Mouse (Mus musculus): Measurements from ENCODE around the gene Ndufaf2. TPM values are rescaled to one million over a fixed set of nuclear protein-coding genes. Genes with fewer than 3 reads are reported as not detected.

Gene Ndufaf2
- total RNA-seq, 4 experiments from 2014 or later = 16.1 to 21.8 (median 19.8) TPM

- no peak for DNase-seq (ENCODE audit: low spot score in 2 of 2)
These were observed 193.8 kb downstream of the Ndufaf2 start for GRCm38 (mm10) chr13:107964616-107965015.

GRCm38 (mm10) chr13:107963471-107963870 is 195.0 kb downstream of the Ndufaf2 start:
- no peak for DNase-seq (ENCODE audit: low spot score in 2 of 2)

- DNase-seq (ENCODE audit: low spot score in 2 of 2) = no peak
These were observed 195.7 kb downstream of the Ndufaf2 start for GRCm38 (mm10) chr13:107962741-107963140.

- DNase-seq (ENCODE audit: low spot score in 2 of 2) = no peak
These were observed 196.5 kb downstream of the Ndufaf2 start for GRCm38 (mm10) chr13:107961972-107962371.

- no peak for DNase-seq (ENCODE audit: low spot score in 2 of 2)
These were observed 196.9 kb downstream of the Ndufaf2 start for GRCm38 (mm10) chr13:107961501-107961900.

- DNase-seq (ENCODE audit: low spot score in 2 of 2) = no peak
These were observed 197.9 kb downstream of the Ndufaf2 start for GRCm38 (mm10) chr13:107960549-107960948.

- no peak for DNase-seq (ENCODE audit: low spot score in 2 of 2)
These were observed 198.5 kb downstream of the Ndufaf2 start for GRCm38 (mm10) chr13:107959891-107960290.

- no peak for DNase-seq (ENCODE audit: low spot score in 2 of 2)
These were observed 202.2 kb downstream of the Ndufaf2 start for GRCm38 (mm10) chr13:107956246-107956645.

- no peak for DNase-seq (ENCODE audit: low spot score in 2 of 2)
These were observed 202.9 kb downstream of the Ndufaf2 start for GRCm38 (mm10) chr13:107955327-107956110.

GRCm38 (mm10) chr13:107954445-107955261 is 203.8 kb downstream of the Ndufaf2 start:
- no peak for DNase-seq (ENCODE audit: low spot score in 2 of 2)

GRCm38 (mm10) chr13:107954100-107954444 is 204.4 kb downstream of the Ndufaf2 start:
- DNase-seq (ENCODE audit: low spot score in 2 of 2) = no peak

Other genes with a start within 250 kb of the Ndufaf2 start
- gene Smim15, start 114.2 kb downstream of the Ndufaf2 start, total RNA-seq (2022) = 10 to 100 TPM; 44.2 to 69.0 (median 58.4) TPM
- 10 to 100 TPM; 15.3 to 19.8 (median 16.2) TPM for gene Ercc8, start 108 bp upstream of the Ndufaf2 start, total RNA-seq (2022)
- 1 to 10 TPM; 7.2 to 7.8 (median 7.4) TPM for gene Elovl7, start 55.8 kb upstream of the Ndufaf2 start, total RNA-seq (2022)
- under 1 TPM; 0.17 to 0.34 (median 0.25) TPM for gene Depdc1b, start 157.7 kb upstream of the Ndufaf2 start, total RNA-seq (2022)